9 mouse cellular contexts compared by ENCODE assay signal in genomic region chr2:22620978-22621827, GRCm38 (mm10). TPM values are rescaled to one million over a fixed set of nuclear protein-coding genes. Genes with fewer than 3 reads are reported as not detected.
A peak's percentile ranks its signal among the peaks of the same experiment; 100 is the strongest.
DNase-seq lines count a peak whose midpoint lies in the region; ATAC-seq and TF ChIP-seq lines count a peak whose summit lies in the region.
"Had no signal": no experiment of that assay in that cellular context is flagged by ENCODE, and none has a peak within 500 bp of the region (broad histone marks: within the 10 kb centered on the region; RNA-seq: fewer than 3 reads in every experiment).

No protein-coding gene starts in this region.

- H3K27ac ChIP-seq in kidney, postnatal 0 days = no peak overlapping the region
- H3K27ac ChIP-seq in brown adipose tissue, adult 24 weeks (replicated peaks; ENCODE audit: low read depth, low read length) = no peak overlapping the region
- H3K27ac ChIP-seq in forebrain, embryonic 15.5 days (replicated peaks) = peak overlapping the region; percentile 98
- H3K27ac ChIP-seq in midbrain, embryonic 16.5 days (ENCODE audit: low read length) = peak overlapping the region; percentile 95

- H3K36me3 ChIP-seq in kidney, postnatal 0 days (ENCODE audit: insufficient read depth, low read length) = no peaks in the 10 kb centered on the region
- no peaks in the 10 kb centered on the region for H3K36me3 ChIP-seq in forebrain, embryonic 15.5 days
- H3K36me3 ChIP-seq in midbrain, embryonic 16.5 days (ENCODE audit: control insufficient read depth, insufficient read depth, low read length) = no peaks in the 10 kb centered on the region

- no peaks in the 10 kb centered on the region for H3K9me3 ChIP-seq in kidney, postnatal 0 days (replicated peaks; ENCODE audit: low read length)
- no peaks in the 10 kb centered on the region for H3K9me3 ChIP-seq in forebrain, embryonic 15.5 days
- no peaks in the 10 kb centered on the region for H3K9me3 ChIP-seq in midbrain, embryonic 16.5 days (replicated peaks; ENCODE audit: control insufficient read depth, low read length, poor library complexity, severe bottlenecking)

- peaks cover 5% of the 10 kb centered on the region; the same call in 1 of the 2 replicates for H3K4me1 ChIP-seq in kidney, postnatal 0 days (replicated peaks; ENCODE audit: insufficient read depth, low read length)
- no peaks in the 10 kb centered on the region; the same call in 1 of the 2 replicates for H3K4me1 ChIP-seq in brown adipose tissue, adult 24 weeks (ENCODE audit: control insufficient read depth, insufficient read depth, insufficient read length, low read length)
- peaks cover 56% of the 10 kb centered on the region for H3K4me1 ChIP-seq in forebrain, embryonic 15.5 days
- H3K4me1 ChIP-seq in midbrain, embryonic 16.5 days (ENCODE audit: control insufficient read depth, insufficient read depth, low read length) = peaks cover 5% of the 10 kb centered on the region; the same call in 1 of the 2 replicates

- peaks cover 65% of the 10 kb centered on the region for H3K27me3 ChIP-seq in kidney, postnatal 0 days (ENCODE audit: insufficient read depth, low read length)
- H3K27me3 ChIP-seq in forebrain, embryonic 15.5 days = peaks cover 25% of the 10 kb centered on the region
- H3K27me3 ChIP-seq in midbrain, embryonic 16.5 days (ENCODE audit: control insufficient read depth, insufficient read depth, low read depth, low read length) = peaks cover 10% of the 10 kb centered on the region

- ATAC-seq in kidney, postnatal 0 days (replicated peaks; ENCODE audit: low FRiP score, low read depth) = no peak
- peak; percentile 42; the same call in 1 of the 2 replicates for ATAC-seq in forebrain, embryonic 15.5 days (replicated peaks)
- ATAC-seq in midbrain, embryonic 16.5 days = peak; percentile 62; the same call in 1 of the 2 replicates

- H3K9ac ChIP-seq in kidney, postnatal 0 days (ENCODE audit: low read depth, low read length) = no peak overlapping the region
- peak overlapping the region; percentile 70 for H3K9ac ChIP-seq in forebrain, embryonic 15.5 days (replicated peaks)
- peak overlapping the region; percentile 75 for H3K9ac ChIP-seq in midbrain, embryonic 16.5 days (ENCODE audit: low read depth, low read length)

- no peak for TF ChIP-seq CTCF in kidney, postnatal 0 days (IDR thresholded peaks at IDR 0.05; ENCODE audit: low read depth)

- no peak for DNase-seq in kidney, postnatal 0 days (ENCODE audit: low spot score)
- no peak for DNase-seq in kidney, postnatal 36 days
- DNase-seq in lung, adult 18-20 months = no peak
- DNase-seq in gastrocnemius, adult 18-20 months (ENCODE audit: low spot score) = no peak
- no peak for DNase-seq in adrenal gland, postnatal 36 days

- H3K4me2 ChIP-seq in kidney, postnatal 0 days (ENCODE audit: low read length) = no peak overlapping the region; the same call in 1 of the 2 replicates
- H3K4me2 ChIP-seq in forebrain, embryonic 15.5 days (replicated peaks) = peak overlapping the region; percentile 82
- peak overlapping the region; percentile 76 for H3K4me2 ChIP-seq in midbrain, embryonic 16.5 days (ENCODE audit: low read length)

- peak overlapping the region; percentile 28; the same call in 1 of the 2 replicates for H3K4me3 ChIP-seq in kidney, postnatal 0 days (replicated peaks; ENCODE audit: low read depth, low read length)
- H3K4me3 ChIP-seq in brown adipose tissue, adult 24 weeks (ENCODE audit: insufficient read depth, low read depth, low read length) = peak overlapping the region; percentile 10; the same call in 1 of the 2 replicates
- peak overlapping the region; percentile 56 for H3K4me3 ChIP-seq in forebrain, embryonic 15.5 days
- peak overlapping the region; percentile 58 for H3K4me3 ChIP-seq in midbrain, embryonic 16.5 days (ENCODE audit: low read depth, low read length)

- 3% methylated on average over 20 of the region's 20 CpGs for WGBS in kidney, postnatal 0 days
- 5% methylated on average over 20 of the region's 20 CpGs for WGBS in forebrain, embryonic 15.5 days
- 6% methylated on average over 20 of the region's 20 CpGs for WGBS in midbrain, embryonic 16.5 days

RNA-seq across cellular contexts. Expression of gene Gad2, which starts 0.8 kb away (rescaled TPM):
- not detected in 2 replicates for polyA plus RNA-seq in kidney, postnatal 0 days (2015; fragmentation: Nextera tagmentation; extraction: Ambion mirVana)
- polyA plus RNA-seq in brown adipose tissue, adult 24 weeks (2012; ENCODE audit: insufficient read depth, insufficient read length, missing spikeins) = not detected in 2 replicates
- 70.0 and 78.2 TPM in 2 replicates for polyA plus RNA-seq in forebrain, embryonic 15.5 days (2015; fragmentation: Nextera tagmentation; extraction: Ambion mirVana)
- polyA plus RNA-seq in midbrain, embryonic 16.5 days (2015; fragmentation: Nextera tagmentation; extraction: Ambion mirVana) = 64.1 TPM in 2 replicates
- total RNA-seq in gastrocnemius, adult 18-20 months (2021) = under 1 TPM in 1 of 2 experiments, not detected in 1; 0.05 TPM
- not detected for total RNA-seq in adrenal gland, postnatal 36 days (2021)
- total RNA-seq: gastrocnemius, postnatal 14 days had no signal

Comparison
In these comparisons a context has a peak if more than half of its experiments do, and no peak if none do; other contexts are left out.
1. H3K27ac ChIP-seq: peak in forebrain, embryonic 15.5 days (single experiment) and midbrain, embryonic 16.5 days (single experiment); none in kidney, postnatal 0 days (single experiment) and brown adipose tissue, adult 24 weeks (single experiment).
2. RNA of gene Gad2, which starts 0.8 kb away (polyA plus RNA-seq): 70.0 to 78.2 TPM in forebrain, embryonic 15.5 days and 64.1 TPM in midbrain, embryonic 16.5 days; not detected in kidney, postnatal 0 days and not detected in brown adipose tissue, adult 24 weeks; every median in the first group is over 10 times any median in the second.
3. Peak in every context shown above with its lines, with median percentiles within 50 percentile points of each other: H3K4me3 ChIP-seq.